Comparison of ENCODE assay signal across 19 mouse cellular contexts in the genomic region with DNA sequence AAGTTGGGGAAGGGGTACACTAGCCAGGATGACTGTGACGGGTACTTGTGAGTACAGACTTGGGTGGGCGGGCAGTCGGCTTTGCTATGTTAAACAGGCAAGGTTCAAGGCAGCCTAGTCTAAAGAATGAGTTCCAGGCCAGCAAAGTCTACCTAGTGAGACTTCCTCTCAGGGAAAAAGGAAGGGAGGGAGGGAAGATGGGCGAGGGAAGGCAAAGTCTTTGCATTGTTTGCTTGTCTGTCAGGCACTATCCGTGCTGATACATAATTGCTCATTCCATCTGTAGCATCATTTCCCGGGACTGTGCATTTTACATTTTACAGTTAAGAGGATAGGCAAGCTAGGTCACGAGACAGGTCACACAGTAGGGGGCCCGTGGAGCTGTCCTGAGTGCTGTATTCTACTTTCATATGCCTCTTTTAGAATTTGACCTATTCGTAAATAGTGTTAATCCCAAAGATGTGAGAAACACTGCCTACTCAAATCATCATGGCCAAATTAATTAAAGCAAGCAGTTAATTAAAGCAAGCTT. TPM values are rescaled to one million over a fixed set of nuclear protein-coding genes. Genes with fewer than 3 reads are reported as not detected.
A peak's percentile ranks its signal among the peaks of the same experiment; 100 is the strongest.
DNase-seq lines count a peak whose midpoint lies in the region; TF ChIP-seq lines count a peak whose summit lies in the region.
"Had no signal": no experiment of that assay in that cellular context is flagged by ENCODE, and none has a peak within 500 bp of the region (broad histone marks: within the 10 kb centered on the region; RNA-seq: fewer than 3 reads in every experiment).

No protein-coding gene starts in this region.

- peaks cover 44% of the 10 kb centered on the region for H3K36me3 ChIP-seq in myocyte (ENCODE audit: control insufficient read depth, insufficient read depth)
- no peaks in the 10 kb centered on the region for H3K36me3 ChIP-seq in heart, adult 2 months (ENCODE audit: control insufficient read depth, insufficient read depth, low read length)

- no peak overlapping the region for H3K27ac ChIP-seq in heart, adult 2 months
- H3K27ac ChIP-seq: embryonic facial prominence, embryonic 10.5 days; forebrain, embryonic 13.5 days; hindbrain, embryonic 12.5 days had no signal

- H3K4me2 ChIP-seq in myocyte (ENCODE audit: low read depth), result peak overlapping the region; percentile 22
- H3K4me2 ChIP-seq: forebrain, embryonic 13.5 days; heart, embryonic 12.5 days; hindbrain, embryonic 12.5 days had no signal

- no peak overlapping the region for H3K4me3 ChIP-seq in myocyte
- H3K4me3 ChIP-seq in heart, adult 2 months, result no peak overlapping the region
- H3K4me3 ChIP-seq: embryonic facial prominence, embryonic 10.5 days; forebrain, embryonic 13.5 days; heart, embryonic 12.5 days; hindbrain, embryonic 12.5 days had no signal

- H3ac ChIP-seq in myocyte (ENCODE audit: control insufficient read depth, insufficient read length), result no peak overlapping the region

- no peak for TF ChIP-seq POLR2A in myocyte (IDR thresholded peaks at IDR 0.05; ENCODE audit: insufficient read length, low read depth)
- no peak for TF ChIP-seq POLR2A in heart, adult 2 months (IDR thresholded peaks at IDR 0.05; ENCODE audit: insufficient read depth, low read depth, low read length)

- intact Hi-C loops in heart, adult 2 months (cut with DNase I), result no loop called here

- no peak for TF ChIP-seq EP300 in heart, adult 2 months (IDR thresholded peaks at IDR 0.05; ENCODE audit: insufficient read depth, low read depth, low read length)

- H3K27me3 ChIP-seq in myocyte (ENCODE audit: control insufficient read depth, insufficient read depth, insufficient read length), result no peaks in the 10 kb centered on the region
- H3K27me3 ChIP-seq in heart, adult 2 months (ENCODE audit: control insufficient read depth, insufficient read depth, low read length), result no peaks in the 10 kb centered on the region
- H3K27me3 ChIP-seq: forebrain, embryonic 13.5 days; heart, embryonic 12.5 days; hindbrain, embryonic 12.5 days had no signal

- DNase-seq in retina, postnatal 1 day, result peak; percentile 39
- no peak for DNase-seq in retina, embryonic 14.5 days (ENCODE audit: low spot score)
- peak; percentile 78 for DNase-seq in ZHBTc4 (ENCODE audit: low read depth, low spot score)
- no peak for DNase-seq in testis, postnatal 14 days (ENCODE audit: low spot score)
- DNase-seq in thymus, postnatal 0 days (ENCODE audit: low spot score), result no peak
- no peak for DNase-seq in heart, adult 2 months
- DNase-seq: adrenal gland, adult 8-10 months; adrenal gland, postnatal 36 days; B cell, adult 2 months; cerebellum, adult 2 months; cerebellum, postnatal 10 days; forebrain, postnatal 0 days; gastrocnemius, postnatal 14 days; heart, postnatal 36 days had no signal

- WGBS in heart, adult 2 months, result 86% methylated on average over 9 of the region's 9 CpGs

- H3K79me2 ChIP-seq in myocyte (ENCODE audit: control insufficient read depth, insufficient read depth), result no peaks in the 10 kb centered on the region
- no peaks in the 10 kb centered on the region for H3K79me2 ChIP-seq in heart, adult 2 months (replicated peaks; ENCODE audit: control insufficient read depth, insufficient read depth, low read length)

- TF ChIP-seq CTCF in heart, adult 2 months (IDR thresholded peaks at IDR 0.05), result no peak

- no peak overlapping the region for H3K9ac ChIP-seq in heart, adult 2 months (ENCODE audit: low read depth, low read length)
- H3K9ac ChIP-seq: forebrain, embryonic 13.5 days; forebrain, postnatal 0 days; heart, embryonic 12.5 days; hindbrain, embryonic 12.5 days had no signal

- H3K4me1 ChIP-seq in heart, adult 2 months (ENCODE audit: control insufficient read depth, insufficient read depth, low read length), result no peaks in the 10 kb centered on the region
- H3K4me1 ChIP-seq: heart, embryonic 12.5 days had no signal

TF ChIP-seq in myocyte, 11 proteins besides CTCF, POLR2A, EP300 and RAD21:
- TF ChIP-seq TCF3 (IDR thresholded peaks at IDR 0.05; ENCODE audit: insufficient read length, low read depth), result no peak
- no peak for TF ChIP-seq E2F4 (IDR thresholded peaks at IDR 0.05; ENCODE audit: insufficient read depth)
- no peak for TF ChIP-seq POLR2AphosphoS2 (IDR thresholded peaks at IDR 0.05; ENCODE audit: insufficient read length, low read depth)
- no peak for TF ChIP-seq CEBPB (IDR thresholded peaks at IDR 0.05; ENCODE audit: insufficient read depth, poor library complexity, severe bottlenecking)
- TF ChIP-seq REST (IDR thresholded peaks at IDR 0.05; ENCODE audit: insufficient read depth, insufficient read length), result no peak
- no peak for TF ChIP-seq MYOG (IDR thresholded peaks at IDR 0.05; ENCODE audit: control insufficient read depth in 1 of 3, insufficient read depth in 1 of 3, insufficient read length in 2 of 3, low read depth in 2 of 3)
- no peak for TF ChIP-seq USF1 (IDR thresholded peaks at IDR 0.05; ENCODE audit: low read depth)
- no peak for TF ChIP-seq TCF12 (IDR thresholded peaks at IDR 0.05; ENCODE audit: insufficient read depth, poor library complexity, severe bottlenecking)
- no peak for TF ChIP-seq SRF (IDR thresholded peaks at IDR 0.05; ENCODE audit: control insufficient read depth, insufficient read length, low read depth)
- TF ChIP-seq MAX (IDR thresholded peaks at IDR 0.05; ENCODE audit: low read depth), result no peak
- TF ChIP-seq MYOD1 (IDR thresholded peaks at IDR 0.05; ENCODE audit: control insufficient read depth in 1 of 3, insufficient read length in 2 of 3, low read depth in 2 of 3), result no peak

RNA-seq across cellular contexts. Expression of gene Micu1, which starts 51.3 kb away (rescaled TPM):
- 264 TPM for polyA plus RNA-seq in myocyte (2012; fragmentation: generic; extraction: Trizol)
- 49.8 and 56.0 TPM in 2 replicates for polyA plus RNA-seq in thymus, postnatal 0 days (2015; fragmentation: Nextera tagmentation; extraction: Ambion mirVana)
- 10 to 100 TPM; 17.6 to 19.7 TPM for total RNA-seq in heart, adult 2 months (2021)
- polyA plus RNA-seq in heart, adult 2 months (2012; rRNA removed), result 14.1 and 24.1 TPM in 2 replicates

Comparison
In these comparisons a context has a peak if more than half of its experiments do, and no peak if none do; other contexts are left out.
1. DNase-seq: peak in retina, postnatal 1 day (single experiment) and ZHBTc4 (single experiment); none in retina, embryonic 14.5 days (single experiment), testis, postnatal 14 days (single experiment), thymus, postnatal 0 days (single experiment) and heart, adult 2 months (0 of 2).